Mouse (Mus musculus): Measurements from ENCODE around the gene Gosr1.

DNA sequence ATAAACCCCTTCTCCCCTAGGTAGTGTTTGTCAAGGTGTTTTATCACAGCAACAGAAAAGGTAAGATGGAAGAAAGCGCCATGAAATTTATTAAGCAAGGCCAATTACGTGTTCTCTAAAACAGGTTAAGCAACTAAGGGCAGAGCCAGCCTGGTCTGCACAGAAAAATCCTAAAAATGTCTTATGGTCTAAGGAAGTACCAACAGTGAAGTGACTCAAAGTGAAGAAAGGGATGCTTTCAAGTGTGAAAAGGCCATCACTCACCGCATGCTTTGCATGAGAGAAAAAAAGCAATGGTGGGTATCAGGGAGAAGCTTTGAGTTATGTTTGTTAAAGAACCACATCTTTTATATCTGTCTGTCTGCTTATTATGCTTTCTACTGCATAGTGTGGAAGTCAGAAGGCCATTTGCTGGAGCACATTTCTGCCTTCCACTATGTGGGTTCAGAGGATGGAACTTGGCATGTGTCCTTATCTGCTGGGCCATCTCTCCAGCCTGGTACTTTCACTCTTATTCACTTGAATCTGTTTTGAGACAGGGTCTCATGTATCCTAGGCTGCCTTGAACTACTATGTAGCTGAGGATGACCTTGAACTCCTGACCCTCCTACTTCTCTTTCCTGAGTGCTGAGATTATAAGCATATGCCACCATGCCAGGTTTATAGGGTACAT lies 43.8 kb upstream of the Gosr1 start:
- TF ChIP-seq CTCF (IDR thresholded peaks at IDR 0.05; ENCODE audit: low read depth): no peak
- no peak for TF ChIP-seq EP300 (IDR thresholded peaks at IDR 0.05; ENCODE audit: low read depth)
